Mouse (Mus musculus) layer of hippocampus, adult 9-10 months (tissue): ENCODE measurements around the gene Mrps6.

Experiments used
- DNase-seq: peaks from one replicate; pipeline ENCODE4 v3.0.0; 2022; ENCODE audit warnings: low spot score

Mrps6 gene

GRCm38 (mm10) chr16:92120899-92121531 is 62.9 kb downstream of the Mrps6 start:
- no peak for DNase-seq

GRCm38 (mm10) chr16:92127226-92127625 is 69.2 kb downstream of the Mrps6 start:
- DNase-seq = no peak

GRCm38 (mm10) chr16:92127666-92128065 is 69.6 kb downstream of the Mrps6 start:
- no peak for DNase-seq

GRCm38 (mm10) chr16:92129843-92130242 is 71.8 kb downstream of the Mrps6 start:
- no peak for DNase-seq

GRCm38 (mm10) chr16:92132511-92132910 is 74.4 kb downstream of the Mrps6 start:
- no peak for DNase-seq

GRCm38 (mm10) chr16:92134148-92134764 is 76.2 kb downstream of the Mrps6 start:
- DNase-seq = no peak

- DNase-seq = no peak
These were observed 78.2 kb downstream of the Mrps6 start for GRCm38 (mm10) chr16:92136275-92136674.

- DNase-seq = no peak
These were observed 81.6 kb downstream of the Mrps6 start for GRCm38 (mm10) chr16:92139386-92140261.

GRCm38 (mm10) chr16:92140328-92140727 is 82.3 kb downstream of the Mrps6 start:
- DNase-seq = no peak

GRCm38 (mm10) chr16:92141021-92141420 is 83.0 kb downstream of the Mrps6 start:
- no peak for DNase-seq

- no peak for DNase-seq
These were observed 84.4 kb downstream of the Mrps6 start for GRCm38 (mm10) chr16:92142426-92143012.

- no peak for DNase-seq
These were observed 89.7 kb downstream of the Mrps6 start for GRCm38 (mm10) chr16:92147631-92148366.

- no peak for DNase-seq
These were observed 90.3 kb downstream of the Mrps6 start for GRCm38 (mm10) chr16:92148367-92148728.

- DNase-seq = no peak
These were observed 92.9 kb downstream of the Mrps6 start for GRCm38 (mm10) chr16:92150975-92151374.

GRCm38 (mm10) chr16:92158021-92158455 is 100.0 kb downstream of the Mrps6 start:
- peak; percentile 30 for DNase-seq

GRCm38 (mm10) chr16:92158461-92159091 is 100.5 kb downstream of the Mrps6 start:
- peak; percentile 40 for DNase-seq

GRCm38 (mm10) chr16:92159114-92159513 is 101.0 kb downstream of the Mrps6 start:
- no peak for DNase-seq
